Mouse (Mus musculus) urinary bladder, postnatal 36 days (tissue): ENCODE data around the gene Pnpo.

Source experiments
- DNase-seq, 2 experiments: peaks; one replicate each; pipeline ENCODE4 v3.0.0; 2022; ENCODE audit warnings: low spot score in 2 of 2, mixed read lengths in 1 of 2

Gene Pnpo

GRCm38 (mm10) chr11:96937549-96938425 is 6.0 kb downstream of the Pnpo start:
- peak; percentile 57 to 76 for DNase-seq

- DNase-seq = no peak
Observed at GRCm38 (mm10) chr11:96935872-96936650, 7.7 kb downstream of the Pnpo start.

GRCm38 (mm10) chr11:96934921-96935356 is 8.8 kb downstream of the Pnpo start:
- DNase-seq = peak; percentile 28 to 52

GRCm38 (mm10) chr11:96933562-96934276 is 10.1 kb downstream of the Pnpo start:
- no peak for DNase-seq

GRCm38 (mm10) chr11:96931327-96932062 is 12.3 kb downstream of the Pnpo start:
- peak in 1 of 2 experiments; percentile 52 for DNase-seq

GRCm38 (mm10) chr11:96929766-96930331 is 13.9 kb downstream of the Pnpo start:
- no peak for DNase-seq

- peak; percentile 34 to 45 for DNase-seq
Observed at GRCm38 (mm10) chr11:96929096-96929765, 14.6 kb downstream of the Pnpo start.

- DNase-seq = peak in 1 of 2 experiments; percentile 53
Observed at GRCm38 (mm10) chr11:96928691-96929090, 15.1 kb downstream of the Pnpo start.

- no peak for DNase-seq
Observed at GRCm38 (mm10) chr11:96928088-96928487, 15.7 kb downstream of the Pnpo start, which contains the start of gene Prr15l. Prr15l (plus strand) TSS chr11:96928104.

GRCm38 (mm10) chr11:96926587-96926986 is 17.2 kb downstream of the Pnpo start:
- DNase-seq = no peak

GRCm38 (mm10) chr11:96925469-96926148 is 18.2 kb downstream of the Pnpo start:
- no peak for DNase-seq

- DNase-seq = no peak
Observed at GRCm38 (mm10) chr11:96924861-96925260, 18.9 kb downstream of the Pnpo start.

- peak in 1 of 2 experiments; percentile 26 for DNase-seq
Observed at GRCm38 (mm10) chr11:96919003-96919402, 24.8 kb downstream of the Pnpo start.

GRCm38 (mm10) chr11:96917415-96917814 is 26.4 kb downstream of the Pnpo start:
- no peak for DNase-seq

GRCm38 (mm10) chr11:96916885-96917396 is 26.8 kb downstream of the Pnpo start:
- DNase-seq = no peak

GRCm38 (mm10) chr11:96916044-96916884 is 27.5 kb downstream of the Pnpo start, which contains the start of gene Cdk5rap3:
Cdk5rap3 (minus strand) TSS chr11:96916496.
- peak; percentile 99 for DNase-seq

- DNase-seq = no peak
Observed at GRCm38 (mm10) chr11:96912682-96913081, 31.1 kb downstream of the Pnpo start.

GRCm38 (mm10) chr11:96910003-96910402 is 33.8 kb downstream of the Pnpo start:
- peak; percentile 66 to 70 for DNase-seq
